Mouse (Mus musculus): ENCODE data around the gene Kmt2a. TPM values are rescaled to one million over a fixed set of nuclear protein-coding genes. Genes with fewer than 3 reads are reported as not detected.
A peak's percentile ranks its signal among the peaks of the same experiment; 100 is the strongest.

Gene Kmt2a
- 31.3 and 39.0 TPM in 2 replicates for polyA plus RNA-seq (2012; rRNA removed)

DNA sequence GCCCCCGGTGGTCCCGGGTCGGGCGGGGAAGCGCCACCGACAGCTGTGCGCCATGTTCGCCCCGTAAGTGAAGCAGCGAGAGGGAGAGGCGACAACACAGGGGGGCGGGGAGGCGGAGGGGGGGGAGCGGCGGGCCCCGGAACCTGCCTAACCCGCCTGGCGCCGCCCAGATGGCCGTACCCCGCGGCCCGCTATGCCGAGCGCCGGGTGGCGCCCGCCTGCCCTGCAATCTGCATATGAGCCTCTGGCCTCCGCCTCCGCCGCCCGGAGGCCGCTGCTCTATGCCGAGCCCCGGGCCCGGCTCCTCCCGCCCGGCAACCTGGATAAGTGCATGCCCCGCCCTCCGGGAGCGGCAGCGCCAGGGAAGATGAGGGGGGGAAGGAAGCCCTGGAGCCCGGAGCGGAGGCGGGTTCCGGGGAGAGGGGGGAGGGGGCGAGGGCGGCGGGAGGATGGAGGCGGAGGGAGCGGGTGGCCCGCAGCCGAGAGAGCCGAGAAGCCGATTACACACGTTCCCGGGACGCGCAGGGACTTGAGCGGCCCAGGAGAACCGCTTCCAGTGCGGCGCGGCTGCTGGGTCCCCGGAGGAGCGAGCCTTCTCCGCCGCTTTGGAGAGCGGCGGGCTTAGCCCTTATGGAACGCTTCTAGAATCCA is at the start of gene Kmt2a:
TSS of gene Kmt2a (minus strand) at position 76 of the 651 bp plus-strand sequence.
- TF ChIP-seq POLR2A (IDR thresholded peaks at IDR 0.05; ENCODE audit: borderline replicate concordance, insufficient read depth, low read length) (peak; percentile 71), CTCF (IDR thresholded peaks at IDR 0.05; ENCODE audit: borderline replicate concordance, insufficient read depth, low read depth, low read length) (no peak)
- H3K27ac ChIP-seq (ENCODE audit: insufficient read depth, low read length), result peak within 1 kb of the TSS; percentile 97
- DNase-seq, result peak; percentile 98 to 100
- no peaks in the 10 kb centered on the region for H3K27me3 ChIP-seq (ENCODE audit: control insufficient read depth, insufficient read depth, low read length)
- H3K4me1 ChIP-seq (ENCODE audit: control insufficient read depth, insufficient read depth, low read length), result peaks cover 11% of the 10 kb centered on the region; the same call in 1 of the 2 replicates
- H3K4me3 ChIP-seq (replicated peaks; ENCODE audit: insufficient read depth, low read depth, low read length), result peak within 1 kb of the TSS; percentile 97
- WGBS, result under 1% methylated on average over 51 of the region's 71 CpGs

- no peak for TF ChIP-seq CTCF (IDR thresholded peaks at IDR 0.05; ENCODE audit: borderline replicate concordance, insufficient read depth, low read depth, low read length)
- TF ChIP-seq POLR2A (IDR thresholded peaks at IDR 0.05; ENCODE audit: borderline replicate concordance, insufficient read depth, low read length), result no peak
- 67% methylated on average over 2 of the region's 2 CpGs for WGBS
- no peak overlapping the region for H3K27ac ChIP-seq (ENCODE audit: insufficient read depth, low read length)
- H3K27me3 ChIP-seq (ENCODE audit: control insufficient read depth, insufficient read depth, low read length), result no peaks in the 10 kb centered on the region
- H3K4me3 ChIP-seq (replicated peaks; ENCODE audit: insufficient read depth, low read depth, low read length), result no peak overlapping the region
- no peaks in the 10 kb centered on the region; the same call in 1 of the 2 replicates for H3K4me1 ChIP-seq (ENCODE audit: control insufficient read depth, insufficient read depth, low read length)
- DNase-seq, result no peak
These were observed 40.4 kb upstream of the Kmt2a start for GRCm38 (mm10) chr9:44921543-44921942.

DNA sequence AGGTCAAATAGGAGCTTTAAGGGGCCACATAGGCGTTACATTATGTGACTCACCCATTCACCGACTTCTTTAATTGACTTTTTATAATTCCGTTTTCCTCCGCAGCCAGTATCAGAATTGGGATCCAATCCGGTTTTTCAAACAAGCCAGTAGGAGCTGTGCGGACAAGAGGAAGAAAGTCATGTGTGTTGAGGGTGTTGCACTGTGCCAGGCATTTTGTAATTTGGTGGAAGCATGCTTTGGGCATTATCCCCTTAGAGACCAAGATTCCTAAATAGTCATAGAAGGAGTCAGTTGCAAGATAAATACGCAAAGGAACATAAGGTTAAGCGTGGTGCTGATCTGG is 40.0 kb upstream of the Kmt2a start:
- no peaks in the 10 kb centered on the region for H3K27me3 ChIP-seq (ENCODE audit: control insufficient read depth, insufficient read depth, low read length)
- TF ChIP-seq POLR2A (IDR thresholded peaks at IDR 0.05; ENCODE audit: borderline replicate concordance, insufficient read depth, low read length) (peak; percentile 54; the same call in 1 of the 2 replicates), CTCF (IDR thresholded peaks at IDR 0.05; ENCODE audit: borderline replicate concordance, insufficient read depth, low read depth, low read length) (no peak)
- WGBS, result under 1% methylated on average over 8 of the region's 8 CpGs
- no peak for DNase-seq
- no peaks in the 10 kb centered on the region; the same call in 1 of the 2 replicates for H3K4me1 ChIP-seq (ENCODE audit: control insufficient read depth, insufficient read depth, low read length)
- peak overlapping the region; percentile 86 for H3K27ac ChIP-seq (ENCODE audit: insufficient read depth, low read length)
- H3K4me3 ChIP-seq (replicated peaks; ENCODE audit: insufficient read depth, low read depth, low read length), result peak overlapping the region; percentile 93

DNA sequence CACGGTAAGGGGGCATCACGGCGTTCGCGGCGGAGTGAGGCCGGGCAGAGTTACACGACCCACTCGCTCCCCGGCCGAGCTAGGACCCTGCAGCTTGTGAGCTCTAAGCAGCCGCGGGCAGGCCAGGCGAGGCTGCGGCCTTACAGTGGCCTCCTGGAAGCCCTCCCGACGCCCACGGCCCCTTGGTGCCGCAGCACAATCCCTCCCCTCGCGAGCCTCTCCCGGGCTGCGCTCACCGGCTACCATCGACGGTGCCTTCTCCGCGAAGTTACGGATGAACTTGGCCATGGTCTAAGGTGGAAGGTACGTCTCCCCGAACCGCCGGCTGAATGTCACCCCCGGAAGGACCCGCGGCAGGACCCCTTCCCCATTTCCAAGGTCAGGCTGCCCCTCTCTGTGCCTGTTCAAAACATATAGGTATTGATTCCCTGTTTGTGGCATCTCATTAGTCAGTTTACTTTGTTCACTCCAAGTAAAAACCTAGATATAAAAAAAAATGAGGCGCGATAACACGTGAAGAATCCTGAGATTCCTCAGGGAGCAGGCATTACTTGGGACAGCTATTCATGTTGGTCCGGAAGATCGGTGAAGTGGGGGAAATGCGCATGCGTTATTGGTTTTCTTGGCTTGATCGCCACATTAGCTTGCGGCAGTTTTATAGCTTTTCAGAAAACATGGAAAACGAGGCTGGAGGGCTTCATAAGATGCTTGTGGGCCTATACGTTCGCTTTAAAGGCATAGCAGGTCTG is 39.5 kb upstream of the Kmt2a start, which contains the start of gene Atp5l:
TSS of gene Atp5l (minus strand) at position 369 of the 749 bp plus-strand sequence.
- peak within 1 kb of the TSS; percentile 86 for H3K27ac ChIP-seq (ENCODE audit: insufficient read depth, low read length)
- peak; percentile 53 for TF ChIP-seq POLR2A (IDR thresholded peaks at IDR 0.05; ENCODE audit: borderline replicate concordance, insufficient read depth, low read length)
- TF ChIP-seq CTCF (IDR thresholded peaks at IDR 0.05; ENCODE audit: borderline replicate concordance, insufficient read depth, low read depth, low read length), result no peak
- peak within 1 kb of the TSS; percentile 93 for H3K4me3 ChIP-seq (replicated peaks; ENCODE audit: insufficient read depth, low read depth, low read length)
- no peaks in the 10 kb centered on the region for H3K27me3 ChIP-seq (ENCODE audit: control insufficient read depth, insufficient read depth, low read length)
- H3K4me1 ChIP-seq (ENCODE audit: control insufficient read depth, insufficient read depth, low read length), result no peaks in the 10 kb centered on the region; the same call in 1 of the 2 replicates
- WGBS, result under 1% methylated on average over 48 of the region's 48 CpGs
- peak; percentile 88 to 91 for DNase-seq

- TF ChIP-seq POLR2A (IDR thresholded peaks at IDR 0.05; ENCODE audit: borderline replicate concordance, insufficient read depth, low read length), result no peak
- no peak for TF ChIP-seq CTCF (IDR thresholded peaks at IDR 0.05; ENCODE audit: borderline replicate concordance, insufficient read depth, low read depth, low read length)
- WGBS, result 4% methylated on average over 2 of the region's 2 CpGs
- Histone ChIP-seq H3K27me3 (ENCODE audit: control insufficient read depth, insufficient read depth, low read length) (no peaks in the 10 kb centered on the region), H3K27ac (ENCODE audit: insufficient read depth, low read length) (no peak overlapping the region), H3K4me3 (replicated peaks; ENCODE audit: insufficient read depth, low read depth, low read length) (peak overlapping the region; percentile 93), H3K4me1 (ENCODE audit: control insufficient read depth, insufficient read depth, low read length) (no peaks in the 10 kb centered on the region; the same call in 1 of the 2 replicates)
- DNase-seq, result no peak
These were observed 38.5 kb upstream of the Kmt2a start for GRCm38 (mm10) chr9:44919606-44920005.

- DNase-seq, result peak; percentile 46 to 60
- Histone ChIP-seq H3K27ac (ENCODE audit: insufficient read depth, low read length) (no peak overlapping the region), H3K27me3 (ENCODE audit: control insufficient read depth, insufficient read depth, low read length) (no peaks in the 10 kb centered on the region), H3K4me1 (ENCODE audit: control insufficient read depth, insufficient read depth, low read length) (no peaks in the 10 kb centered on the region; the same call in 1 of the 2 replicates), H3K4me3 (replicated peaks; ENCODE audit: insufficient read depth, low read depth, low read length) (no peak overlapping the region)
- TF ChIP-seq CTCF (IDR thresholded peaks at IDR 0.05; ENCODE audit: borderline replicate concordance, insufficient read depth, low read depth, low read length), result peak; percentile 72
- TF ChIP-seq POLR2A (IDR thresholded peaks at IDR 0.05; ENCODE audit: borderline replicate concordance, insufficient read depth, low read length), result no peak
- WGBS, result 10% methylated on average over 1 of the region's 1 CpGs
These were observed 35.1 kb upstream of the Kmt2a start for GRCm38 (mm10) chr9:44916196-44916595.

GRCm38 (mm10) chr9:44914706-44915105 is 33.6 kb upstream of the Kmt2a start:
- H3K4me1 ChIP-seq (ENCODE audit: control insufficient read depth, insufficient read depth, low read length), result no peaks in the 10 kb centered on the region; the same call in 1 of the 2 replicates
- 5% methylated on average over 4 of the region's 4 CpGs for WGBS
- H3K27me3 ChIP-seq (ENCODE audit: control insufficient read depth, insufficient read depth, low read length), result no peaks in the 10 kb centered on the region
- no peak overlapping the region for H3K27ac ChIP-seq (ENCODE audit: insufficient read depth, low read length)
- no peak overlapping the region for H3K4me3 ChIP-seq (replicated peaks; ENCODE audit: insufficient read depth, low read depth, low read length)
- TF ChIP-seq CTCF (IDR thresholded peaks at IDR 0.05; ENCODE audit: borderline replicate concordance, insufficient read depth, low read depth, low read length) (no peak), POLR2A (IDR thresholded peaks at IDR 0.05; ENCODE audit: borderline replicate concordance, insufficient read depth, low read length) (no peak)
- DNase-seq, result no peak

All from cerebellum, adult 2 months (tissue).